Mouse (Mus musculus) large intestine, adult 2 months (tissue): ENCODE data around the gene Slc5a10. TPM values are rescaled to one million over a fixed set of nuclear protein-coding genes. Genes with fewer than 3 reads are reported as not detected.
"Not testable (repeated sequence)": the region's sequence is repeated elsewhere in the genome, so short reads cannot be mapped to it uniquely, and the experiment has no call there.

Experiments
- DNase-seq: peaks from one replicate; pipeline ENCODE4 v3.0.0-alpha.2; 2012; ENCODE audit warnings: low read depth, low spot score
- WGBS: fragments of 180-500 bp; shearing (Covaris S2); methylation state at CpG from one replicate; pipeline ENCODE4 v1.1.7; 2018; 5-methylcytosine and 5-hydroxymethylcytosine counted together
- polyA plus RNA-seq: library from polyadenylated mRNA; depleted of rRNA; stranded (reverse); fragments of >200 nt; gene quantifications from 2 replicates; pipeline ENCODE4 v1.2.3, GENCODE M21; 2012; rRNA removed

Gene Slc5a10
- polyA plus RNA-seq, 1 experiment = not detected

GRCm38 (mm10) chr11:61638764-61639536 is 81.7 kb downstream of the Slc5a10 start:
- no peak for DNase-seq
- WGBS = 75% methylated on average over 12 of the region's 12 CpGs

GRCm38 (mm10) chr11:61637856-61638255 is 82.8 kb downstream of the Slc5a10 start:
- 50% methylated on average over 3 of the region's 3 CpGs for whole genome bisulfite sequencing

GRCm38 (mm10) chr11:61637413-61637812 is 83.2 kb downstream of the Slc5a10 start:
- 81% methylated on average over 1 of the region's 1 CpGs for WGBS
- DNase-seq = no peak

More at GRCm38 (mm10) chr11:61637856-61638255, 82.8 kb downstream of the Slc5a10 start:
- no peak for DNase-seq

GRCm38 (mm10) chr11:61636309-61636708 is 84.3 kb downstream of the Slc5a10 start:
- 39% methylated on average over 3 of the region's 4 CpGs for WGBS
- not testable (repeated sequence) for DNase-seq

- 63% methylated on average over 3 of the region's 3 CpGs for WGBS
- DNase-seq = no peak
Measured at GRCm38 (mm10) chr11:61629621-61630020, 91.0 kb downstream of the Slc5a10 start.

GRCm38 (mm10) chr11:61626509-61626908 is 94.1 kb downstream of the Slc5a10 start:
- 83% methylated on average over 1 of the region's 1 CpGs for whole genome bisulfite sequencing

GRCm38 (mm10) chr11:61625136-61625535 is 95.5 kb downstream of the Slc5a10 start:
- WGBS = 75% methylated on average over 7 of the region's 7 CpGs
- no peak for DNase-seq

More at GRCm38 (mm10) chr11:61626509-61626908, 94.1 kb downstream of the Slc5a10 start:
- DNase-seq = no peak

Other genes starting within 250 kb of the Slc5a10 start
- gene Mfap4, start 235.4 kb downstream of the Slc5a10 start, polyA plus RNA-seq = 58.2 and 69.7 TPM in 2 replicates
- gene Mapk7, start 226.4 kb downstream of the Slc5a10 start, polyA plus RNA-seq = 13.8 and 17.0 TPM in 2 replicates
- 15.3 and 25.4 TPM in 2 replicates for gene B9d1, start 215.7 kb downstream of the Slc5a10 start, polyA plus RNA-seq
- 10.6 and 12.7 TPM in 2 replicates for gene Epn2, start 141.1 kb downstream of the Slc5a10 start, polyA plus RNA-seq
- 7.8 and 9.0 TPM in 2 replicates for gene Grap, start 67.6 kb downstream of the Slc5a10 start, polyA plus RNA-seq
- gene Fam83g, start 36.7 kb downstream of the Slc5a10 start, polyA plus RNA-seq = 14.9 and 20.8 TPM in 2 replicates
- 14.4 and 18.8 TPM in 2 replicates for gene Prpsap2, start 41.3 kb upstream of the Slc5a10 start, polyA plus RNA-seq
- 14.6 and 23.4 TPM in 2 replicates for gene Ulk2, start 134.2 kb upstream of the Slc5a10 start, polyA plus RNA-seq
- 9.0 and 10.7 TPM in 2 replicates for gene Akap10, start 209.4 kb upstream of the Slc5a10 start, polyA plus RNA-seq
- gene Specc1, start 235.9 kb upstream of the Slc5a10 start, polyA plus RNA-seq = 6.5 and 12.0 TPM in 2 replicates